Mouse (Mus musculus) brown adipose tissue, adult 24 weeks (tissue): Measurements from ENCODE around the gene Mblac1. TPM values are rescaled to one million over a fixed set of nuclear protein-coding genes. Genes with fewer than 3 reads are reported as not detected.

Source experiments
- H3K27ac ChIP-seq: fragments of 200-500 bp; replicated peaks from 2 replicates; pipeline ENCODE4 v1.5.1; 2012; ENCODE audit warnings: low read depth, mild to moderate bottlenecking, low read length
- H3K4me1 ChIP-seq: fragments of 200-500 bp; 2 replicates; pipeline ENCODE4 v1.6.1; 2012; ENCODE audit warnings: low read length, mixed read lengths; ENCODE audit not compliant: control insufficient read depth, insufficient read depth, insufficient read length
- H3K4me3 ChIP-seq: fragments of 200-500 bp; 2 replicates; pipeline ENCODE4 v1.5.1; 2012; ENCODE audit warnings: low read depth, mild to moderate bottlenecking, low read length, moderate library complexity; ENCODE audit not compliant: insufficient read depth
- polyA plus RNA-seq: library from polyadenylated mRNA; stranded (reverse); fragments of >200 nt; gene quantifications from 2 replicates; pipeline ENCODE4 v1.2.4, GENCODE M21; 2012; ENCODE audit not compliant: missing spikeins, insufficient read depth, insufficient read length

Gene Mblac1
- polyA plus RNA-seq, 1 experiment, result 5.8 TPM

- Histone ChIP-seq H3K4me1 (no peaks in the 10 kb centered on the region), H3K27ac (no peak overlapping the region), H3K4me3 (no peak overlapping the region)
Measured at GRCm38 (mm10) chr5:138233778-138234177, 39.7 kb downstream of the Mblac1 start.

GRCm38 (mm10) chr5:138234224-138234623 lies 40.1 kb downstream of the Mblac1 start:
- H3K4me3 ChIP-seq, result no peak overlapping the region
- H3K27ac ChIP-seq, result no peak overlapping the region
- H3K4me1 ChIP-seq, result no peaks in the 10 kb centered on the region

GRCm38 (mm10) chr5:138241511-138241910 lies 47.4 kb downstream of the Mblac1 start:
- Histone ChIP-seq H3K4me1 (no peaks in the 10 kb centered on the region), H3K27ac (no peak overlapping the region), H3K4me3 (no peak overlapping the region)

Other genes with a start within 250 kb of the Mblac1 start
- gene Gjc3, start 231.2 kb upstream of the Mblac1 start, polyA plus RNA-seq, result 0.24 TPM in 1 of 2 replicates, not detected in the other
- gene Azgp1, start 212.8 kb upstream of the Mblac1 start, polyA plus RNA-seq, result 2.9 TPM in 1 of 2 replicates, not detected in the other
- not detected in 2 replicates for gene Smok3a, start 173.1 kb upstream of the Mblac1 start, polyA plus RNA-seq
- not detected in 2 replicates for gene Smok3b, start 172.9 kb upstream of the Mblac1 start, polyA plus RNA-seq
- gene Smok3c, start 141.1 kb upstream of the Mblac1 start, polyA plus RNA-seq, result not detected in 2 replicates
- gene Zkscan1, start 109.2 kb upstream of the Mblac1 start, polyA plus RNA-seq, result 7.2 and 9.4 TPM in 2 replicates
- 7.5 and 10.5 TPM in 2 replicates for gene Zscan21, start 77.4 kb upstream of the Mblac1 start, polyA plus RNA-seq
- 6.6 and 6.8 TPM in 2 replicates for gene Zfp113, start 38.6 kb upstream of the Mblac1 start, polyA plus RNA-seq
- 150 and 170 TPM in 2 replicates for gene Cops6, start 33.2 kb upstream of the Mblac1 start, polyA plus RNA-seq
- 12.0 and 12.4 TPM in 2 replicates for gene Ap4m1, start 22.3 kb upstream of the Mblac1 start, polyA plus RNA-seq
- 8.5 and 10.4 TPM in 2 replicates for gene Mcm7, start 21.9 kb upstream of the Mblac1 start, polyA plus RNA-seq
- 18.0 and 22.4 TPM in 2 replicates for gene Taf6, start 6.9 kb upstream of the Mblac1 start, polyA plus RNA-seq
- 8.0 and 11.0 TPM in 2 replicates for gene Cnpy4, start 6.8 kb upstream of the Mblac1 start, polyA plus RNA-seq
- not detected in 2 replicates for gene Nxpe5, start 31.6 kb downstream of the Mblac1 start, polyA plus RNA-seq
- gene Lamtor4, start 61.2 kb downstream of the Mblac1 start, polyA plus RNA-seq, result 102 and 115 TPM in 2 replicates
- 5.1 and 7.1 TPM in 2 replicates for gene BC037034, start 69.7 kb downstream of the Mblac1 start, polyA plus RNA-seq
- not detected in 2 replicates for gene Gal3st4, start 78.5 kb downstream of the Mblac1 start, polyA plus RNA-seq
- gene Gm43720, start 85.6 kb downstream of the Mblac1 start, polyA plus RNA-seq, result not detected in 2 replicates
- not detected in 2 replicates for gene Gpc2, start 85.7 kb downstream of the Mblac1 start, polyA plus RNA-seq
- not detected in 2 replicates for gene Stag3, start 85.9 kb downstream of the Mblac1 start, polyA plus RNA-seq
- not detected in 2 replicates for gene Pvrig, start 147.6 kb downstream of the Mblac1 start, polyA plus RNA-seq
- gene Zfp157, start 247.2 kb downstream of the Mblac1 start, polyA plus RNA-seq, result 2.7 and 3.7 TPM in 2 replicates